Mouse (Mus musculus): Measurements from ENCODE around the gene Stk11.

- TF ChIP-seq EP300 (IDR thresholded peaks at IDR 0.05; ENCODE audit: low read length) (no peak), POLR2A (IDR thresholded peaks at IDR 0.05; ENCODE audit: low read depth, low read length) (no peak), BHLHE40 (IDR thresholded peaks at IDR 0.05; ENCODE audit: low read depth, low read length) (no peak), CTCF (conservative IDR thresholded peaks at IDR 0.05 in 1 of 2, IDR thresholded peaks at IDR 0.05 in 1 of 2; ENCODE audit: low read depth in 2 of 2, low read length in 2 of 2) (no peak), USF1 (IDR thresholded peaks at IDR 0.05; ENCODE audit: low read depth, low read length) (no peak), HCFC1 (IDR thresholded peaks at IDR 0.05; ENCODE audit: low read depth, low read length) (no peak), MAZ (IDR thresholded peaks at IDR 0.05; ENCODE audit: low read depth, low read length) (no peak)
Observed at GRCm38 (mm10) chr10:80069251-80069650, 46.4 kb upstream of the Stk11 start.

Data from CH12.LX (cell line).